Mouse (Mus musculus): ENCODE data around the gene S100a3.

- TF ChIP-seq POLR2A (IDR thresholded peaks at IDR 0.05; ENCODE audit: low read depth, low read length) (no peak), CTCF (conservative IDR thresholded peaks at IDR 0.05; ENCODE audit: insufficient read depth, insufficient read length, low read depth, low read length) (no peak)
Observed at GRCm38 (mm10) chr3:90512948-90513642, 47.3 kb upstream of the S100a3 start.

Measured in kidney, adult 2 months (tissue).